In genomic region chr6:128436356-128437005, GRCm38 (mm10) we compare ENCODE assay signal across 8 mouse cellular contexts. TPM values are rescaled to one million over a fixed set of nuclear protein-coding genes. Genes with fewer than 3 reads are reported as not detected.
DNase-seq lines count a peak whose midpoint lies in the region; ATAC-seq and TF ChIP-seq lines count a peak whose summit lies in the region.

No protein-coding gene starts in this region.

- H3K4me3 ChIP-seq in testis, adult 2 months (ENCODE audit: control insufficient read depth, low read depth, low read length): peak overlapping the region; percentile 4; the same call in 1 of the 2 replicates
- peak overlapping the region in 1 of 2 experiments; percentile 98; a peak in 2 of 4 replicates for H3K4me3 ChIP-seq in heart, embryonic 14.5 days (ENCODE audit: control insufficient read depth in 1 of 2, insufficient read depth in 1 of 2, low read depth in 1 of 2, low read length in 2 of 2)
- H3K4me3 ChIP-seq in liver, embryonic 12.5 days: peak overlapping the region; percentile 89
- peak overlapping the region; percentile 90; the same call in 1 of the 2 replicates for H3K4me3 ChIP-seq in stomach, postnatal 0 days (ENCODE audit: low read depth, low read length)

- H3K9me3 ChIP-seq in heart, embryonic 14.5 days (ENCODE audit: control insufficient read depth, low read length): no peaks in the 10 kb centered on the region
- no peaks in the 10 kb centered on the region for H3K9me3 ChIP-seq in liver, embryonic 12.5 days (replicated peaks)
- no peaks in the 10 kb centered on the region for H3K9me3 ChIP-seq in stomach, postnatal 0 days (ENCODE audit: control insufficient read depth, low read length)

- no peak for DNase-seq in testis, postnatal 14 days (ENCODE audit: low spot score)
- DNase-seq in stomach, postnatal 0 days (ENCODE audit: low spot score): no peak
- DNase-seq in right cerebral cortex, postnatal 14 days: no peak
- no peak for DNase-seq in left cerebral cortex, adult 11 months (ENCODE audit: low spot score)
- no peak for DNase-seq in yolk sac, embryonic 10.5 days (ENCODE audit: low spot score)

- peaks cover 3% of the 10 kb centered on the region; the same call in 1 of the 2 replicates for H3K4me1 ChIP-seq in testis, adult 2 months (ENCODE audit: control insufficient read depth, insufficient read depth, low read length)
- peaks cover 22 to 44% of the 10 kb centered on the region in 2 experiments for H3K4me1 ChIP-seq in heart, embryonic 14.5 days (ENCODE audit: control insufficient read depth in 2 of 2, insufficient read depth in 2 of 2, low read length in 2 of 2)
- peaks cover 52% of the 10 kb centered on the region for H3K4me1 ChIP-seq in liver, embryonic 12.5 days
- 0 out of 2 replicates have a peak, but pooled peaks cover 3% of the 10 kb centered on the region for H3K4me1 ChIP-seq in stomach, postnatal 0 days (replicated peaks; ENCODE audit: control insufficient read depth, insufficient read depth)

- peaks cover 3% of the 10 kb centered on the region for H3K36me3 ChIP-seq in testis, adult 2 months (ENCODE audit: control insufficient read depth, insufficient read depth, low read length)
- H3K36me3 ChIP-seq in heart, embryonic 14.5 days (ENCODE audit: control insufficient read depth, insufficient read depth, low read length): peaks cover 50% of the 10 kb centered on the region
- peaks cover 52% of the 10 kb centered on the region for H3K36me3 ChIP-seq in liver, embryonic 12.5 days
- peaks cover 32% of the 10 kb centered on the region for H3K36me3 ChIP-seq in stomach, postnatal 0 days (ENCODE audit: control insufficient read depth, insufficient read depth, low read length)

- no peaks in the 10 kb centered on the region for H3K27me3 ChIP-seq in testis, adult 2 months (ENCODE audit: control insufficient read depth, insufficient read depth, low read length)
- H3K27me3 ChIP-seq in heart, embryonic 14.5 days (ENCODE audit: control insufficient read depth, insufficient read depth, low read length): no peaks in the 10 kb centered on the region
- H3K27me3 ChIP-seq in liver, embryonic 12.5 days (replicated peaks): no peaks in the 10 kb centered on the region
- no peaks in the 10 kb centered on the region for H3K27me3 ChIP-seq in stomach, postnatal 0 days (ENCODE audit: control insufficient read depth, insufficient read depth, low read length)

- 86% methylated on average over 8 of the region's 8 CpGs for WGBS in heart, embryonic 14.5 days
- WGBS in liver, embryonic 12.5 days (ENCODE audit: insufficient replicate concordance): 76% methylated on average over 8 of the region's 8 CpGs
- 83% methylated on average over 8 of the region's 8 CpGs for WGBS in stomach, postnatal 0 days

- no peak for ATAC-seq in heart, embryonic 14.5 days (ENCODE audit: insufficient number of reproducible peaks, insufficient read depth, low FRiP score, low read depth)
- no peak for ATAC-seq in liver, embryonic 12.5 days
- no peak for ATAC-seq in stomach, postnatal 0 days (ENCODE audit: low FRiP score, low TSS enrichment)

- no peak for TF ChIP-seq CTCF in testis, adult 2 months (IDR thresholded peaks at IDR 0.05; ENCODE audit: control insufficient read depth, insufficient read depth, insufficient replicate concordance, low read depth, low read length)
- no peak for TF ChIP-seq CTCF in stomach, postnatal 0 days (IDR thresholded peaks at IDR 0.05; ENCODE audit: low read depth)

- TF ChIP-seq POLR2A in testis, adult 2 months (IDR thresholded peaks at IDR 0.05; ENCODE audit: control insufficient read depth, low read depth, low read length): no peak

- no peak overlapping the region for H3K27ac ChIP-seq in testis, adult 2 months (ENCODE audit: control insufficient read depth, insufficient read depth, low read depth, low read length)
- H3K27ac ChIP-seq in heart, embryonic 14.5 days (replicated peaks in 1 of 2; ENCODE audit: control insufficient read depth in 1 of 2, insufficient read depth in 1 of 2, low read depth in 2 of 2, low read length in 2 of 2): peak overlapping the region in 1 of 2 experiments; percentile 96; a peak in 2 of 4 replicates
- H3K27ac ChIP-seq in liver, embryonic 12.5 days: peak overlapping the region; percentile 93; the same call in 1 of the 2 replicates
- 0 out of 2 replicates have a peak overlapping the region, but pooled peaks have one; percentile 8 for H3K27ac ChIP-seq in stomach, postnatal 0 days (replicated peaks)

- peak overlapping the region; percentile 99; the same call in 1 of the 2 replicates for H3K9ac ChIP-seq in heart, embryonic 14.5 days (ENCODE audit: low read length)
- peak overlapping the region; percentile 96 for H3K9ac ChIP-seq in liver, embryonic 12.5 days
- H3K9ac ChIP-seq in stomach, postnatal 0 days (ENCODE audit: low read length): no peak overlapping the region

- TF ChIP-seq EP300 in stomach, postnatal 0 days (optimal IDR thresholded peaks at IDR 0.05): no peak

- peak overlapping the region; percentile 65 for H3K4me2 ChIP-seq in heart, embryonic 14.5 days (ENCODE audit: low read length)
- peak overlapping the region; percentile 94 for H3K4me2 ChIP-seq in liver, embryonic 12.5 days
- H3K4me2 ChIP-seq in stomach, postnatal 0 days (replicated peaks; ENCODE audit: low read depth): peak overlapping the region; percentile 71

RNA-seq across cellular contexts. Expression of gene Fkbp4, which starts 2.0 kb away (rescaled TPM):
- 342 and 357 TPM in 2 replicates for polyA plus RNA-seq in testis, adult 2 months (2012; rRNA removed)
- 220 and 251 TPM in 2 replicates for polyA plus RNA-seq in heart, embryonic 14.5 days (2014; fragmentation: Nextera tagmentation; extraction: Ambion mirVana)
- 332 and 346 TPM in 2 replicates for polyA plus RNA-seq in liver, embryonic 12.5 days (2016; fragmentation: Nextera tagmentation; extraction: Ambion mirVana)
- 180 TPM in 2 replicates for polyA plus RNA-seq in stomach, postnatal 0 days (2015; fragmentation: Nextera tagmentation; extraction: Ambion mirVana)

RNA-seq across cellular contexts. Expression of gene Itfg2, which starts 11.8 kb away (rescaled TPM):
- 13.8 and 15.7 TPM in 2 replicates for polyA plus RNA-seq in testis, adult 2 months (2012; rRNA removed)
- 28.4 and 28.6 TPM in 2 replicates for polyA plus RNA-seq in heart, embryonic 14.5 days (2014; fragmentation: Nextera tagmentation; extraction: Ambion mirVana)
- polyA plus RNA-seq in liver, embryonic 12.5 days (2016; fragmentation: Nextera tagmentation; extraction: Ambion mirVana): 18.5 and 20.3 TPM in 2 replicates
- polyA plus RNA-seq in stomach, postnatal 0 days (2015; fragmentation: Nextera tagmentation; extraction: Ambion mirVana): 13.6 and 14.8 TPM in 2 replicates

RNA-seq across cellular contexts. Expression of gene Nrip2, which starts 37.4 kb away (rescaled TPM):
- 1.6 and 1.9 TPM in 2 replicates for polyA plus RNA-seq in testis, adult 2 months (2012; rRNA removed)
- 2.1 and 2.5 TPM in 2 replicates for polyA plus RNA-seq in heart, embryonic 14.5 days (2014; fragmentation: Nextera tagmentation; extraction: Ambion mirVana)
- 1.3 and 1.6 TPM in 2 replicates for polyA plus RNA-seq in liver, embryonic 12.5 days (2016; fragmentation: Nextera tagmentation; extraction: Ambion mirVana)
- polyA plus RNA-seq in stomach, postnatal 0 days (2015; fragmentation: Nextera tagmentation; extraction: Ambion mirVana): 2.2 and 3.4 TPM in 2 replicates
